16 mouse cellular contexts compared by ENCODE assay signal in the genomic region with DNA sequence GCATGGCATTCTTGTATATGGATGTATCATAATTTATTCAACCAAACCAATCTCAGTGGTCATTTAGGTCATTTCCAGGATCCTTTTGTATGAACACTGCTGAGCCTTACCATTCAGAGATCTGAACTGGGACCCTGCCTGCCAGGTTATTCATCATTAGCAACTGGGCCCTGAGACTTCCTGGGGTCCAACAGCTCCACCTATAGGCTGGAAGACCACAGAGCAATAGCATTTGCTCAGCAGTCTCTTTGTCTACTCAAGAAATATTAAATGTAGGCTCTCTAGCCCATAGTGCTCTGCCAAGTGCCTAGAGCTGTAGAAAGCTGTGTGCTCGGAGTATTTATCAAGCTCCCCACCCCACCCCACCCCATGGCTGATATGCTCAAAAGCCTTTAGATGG.
DNase-seq lines count a peak whose midpoint lies in the region; ATAC-seq and TF ChIP-seq lines count a peak whose summit lies in the region.
"Had no signal": no experiment of that assay in that cellular context is flagged by ENCODE, and none has a peak within 500 bp of the region (broad histone marks: within the 10 kb centered on the region; RNA-seq: fewer than 3 reads in every experiment).

No protein-coding gene starts in this region.

- no peak for ATAC-seq in kidney, postnatal 0 days (replicated peaks; ENCODE audit: low FRiP score, low read depth)
- ATAC-seq: forebrain, embryonic 14.5 days; intestine, embryonic 15.5 days; lung, postnatal 0 days had no signal

- H3K79me2 ChIP-seq in MEL (ENCODE audit: control insufficient read depth, insufficient read depth, low read length, poor library complexity) = no peaks in the 10 kb centered on the region

- H3K27me3 ChIP-seq in kidney, postnatal 0 days (ENCODE audit: insufficient read depth, low read length) = no peaks in the 10 kb centered on the region
- peaks cover 0 to 2% of the 10 kb centered on the region in 2 experiments; a peak in 2 of 4 replicates for H3K27me3 ChIP-seq in MEL (ENCODE audit: control insufficient read depth in 1 of 2, insufficient read depth in 2 of 2, low read length in 2 of 2)
- H3K27me3 ChIP-seq: intestine, embryonic 15.5 days had no signal

- TF ChIP-seq CTCF in kidney, postnatal 0 days (IDR thresholded peaks at IDR 0.05; ENCODE audit: low read depth) = peak; percentile 25; the same call in 1 of the 2 replicates
- peak; percentile 18 to 51 (median 32); a peak in 5 of 6 replicates for TF ChIP-seq CTCF in MEL (IDR thresholded peaks at IDR 0.05 in 2 of 3, conservative IDR thresholded peaks at IDR 0.05 in 1 of 3; ENCODE audit: control insufficient read depth in 1 of 3, insufficient read depth in 1 of 3, low read depth in 2 of 3, low read length in 3 of 3, poor library complexity in 1 of 3, severe bottlenecking in 1 of 3)

- DNase-seq in kidney, postnatal 0 days (ENCODE audit: low spot score) = no peak
- no peak for DNase-seq in kidney, postnatal 14 days
- DNase-seq in 416B (ENCODE audit: low read depth) = peak; percentile 17
- DNase-seq in MEL (ENCODE audit: low read depth, low spot score) = peak; percentile 7
- DNase-seq in naive thymus-derived CD4-positive, alpha-beta T cell, adult 2 months (ENCODE audit: low read depth) = peak; percentile 28
- DNase-seq in frontal cortex, postnatal 14 days (ENCODE audit: low spot score in 2 of 2) = no peak
- DNase-seq in embryo, embryonic 9.5 days (ENCODE audit: extremely low spot score) = no peak
- DNase-seq in heart, postnatal 14 days = no peak
- DNase-seq: adrenal gland, adult 2 months; gastrocnemius, postnatal 36 days; kidney, postnatal 25 days had no signal

- no peak overlapping the region for H3K9ac ChIP-seq in kidney, postnatal 0 days (ENCODE audit: low read depth, low read length)
- H3K9ac ChIP-seq in MEL (ENCODE audit: control insufficient read depth, low read depth, low read length, poor library complexity, severe bottlenecking) = no peak overlapping the region
- H3K9ac ChIP-seq: intestine, embryonic 15.5 days; limb, embryonic 13.5 days had no signal

- peak; percentile 2 for TF ChIP-seq RAD21 in MEL (IDR thresholded peaks at IDR 0.05; ENCODE audit: low read depth, low read length)

- H3K9me3 ChIP-seq in kidney, postnatal 0 days (replicated peaks; ENCODE audit: low read length) = no peaks in the 10 kb centered on the region
- no peaks in the 10 kb centered on the region for H3K9me3 ChIP-seq in MEL (replicated peaks; ENCODE audit: insufficient read depth, low read length)
- H3K9me3 ChIP-seq: intestine, embryonic 15.5 days; limb, embryonic 13.5 days had no signal

- no peaks in the 10 kb centered on the region for H3K36me3 ChIP-seq in kidney, postnatal 0 days (ENCODE audit: insufficient read depth, low read length)
- H3K36me3 ChIP-seq in MEL (ENCODE audit: control insufficient read depth in 1 of 2, insufficient read depth in 2 of 2, low read length in 2 of 2) = no peaks in the 10 kb centered on the region
- H3K36me3 ChIP-seq: intestine, embryonic 15.5 days; limb, embryonic 13.5 days had no signal

- 74% methylated on average over 1 of the region's 1 CpGs for WGBS in kidney, postnatal 0 days

- H3K4me3 ChIP-seq in kidney, postnatal 0 days (replicated peaks; ENCODE audit: low read depth, low read length) = no peak overlapping the region
- H3K4me3 ChIP-seq in MEL (ENCODE audit: control insufficient read depth in 1 of 2, insufficient read depth in 1 of 2, low read depth in 2 of 2, low read length in 2 of 2) = no peak overlapping the region
- H3K4me3 ChIP-seq: intestine, embryonic 15.5 days; limb, embryonic 13.5 days; myocyte had no signal

- no peak overlapping the region for H3K27ac ChIP-seq in kidney, postnatal 0 days
- H3K27ac ChIP-seq in MEL (ENCODE audit: control insufficient read depth, low read depth, low read length) = no peak overlapping the region
- H3K27ac ChIP-seq: intestine, embryonic 15.5 days; limb, embryonic 13.5 days had no signal

- TF ChIP-seq POLR2A in MEL (IDR thresholded peaks at IDR 0.05; ENCODE audit: control insufficient read depth in 1 of 2, insufficient read depth in 1 of 2, low read depth in 1 of 2, low read length in 2 of 2, poor library complexity in 1 of 2) = no peak

- no peak for TF ChIP-seq EP300 in MEL (IDR thresholded peaks at IDR 0.05; ENCODE audit: low read depth in 1 of 2, low read length in 2 of 2)

- intact Hi-C loops in heart, postnatal 14 days (cut with DNase I) = no loop called here

- no peaks in the 10 kb centered on the region for H3K4me1 ChIP-seq in kidney, postnatal 0 days (replicated peaks; ENCODE audit: insufficient read depth, low read length)
- no peaks in the 10 kb centered on the region for H3K4me1 ChIP-seq in MEL (ENCODE audit: control insufficient read depth in 1 of 2, insufficient read depth in 2 of 2, low read length in 2 of 2)
- H3K4me1 ChIP-seq: intestine, embryonic 15.5 days; limb, embryonic 13.5 days had no signal

- no peak overlapping the region for H3K4me2 ChIP-seq in kidney, postnatal 0 days (ENCODE audit: low read length)
- H3K4me2 ChIP-seq: intestine, embryonic 15.5 days; limb, embryonic 13.5 days had no signal

TF ChIP-seq in MEL, 35 proteins besides CTCF, POLR2A, EP300 and RAD21:
- TF ChIP-seq GABPA (IDR thresholded peaks at IDR 0.05; ENCODE audit: low read depth, low read length) (no peak), SMC3 (IDR thresholded peaks at IDR 0.05; ENCODE audit: low read depth, low read length) (peak; percentile 5; the same call in 1 of the 2 replicates)

Comparison
In these comparisons a context has a peak if more than half of its experiments do, and no peak if none do; other contexts are left out.
1. DNase-seq: peak in 416B (single experiment), MEL (single experiment) and naive thymus-derived CD4-positive, alpha-beta T cell, adult 2 months (single experiment); none in kidney, postnatal 0 days (single experiment), kidney, postnatal 14 days (single experiment), frontal cortex, postnatal 14 days (0 of 2), embryo, embryonic 9.5 days (single experiment) and heart, postnatal 14 days (0 of 2).